Mouse (Mus musculus) MEL (cell line): ENCODE data around the gene Irf3. TPM values are rescaled to one million over a fixed set of nuclear protein-coding genes. Genes with fewer than 3 reads are reported as not detected.
"Not testable (repeated sequence)": the region's sequence is repeated elsewhere in the genome, so short reads cannot be mapped to it uniquely, and the experiment has no call there.

Source experiments
- DNase-seq: peaks from one replicate; pipeline ENCODE4 v3.0.0; 2011; ENCODE audit warnings: low read depth, low spot score
- H3K27ac ChIP-seq: 2 replicates; pipeline ENCODE4 v1.5.1; 2012; ENCODE audit warnings: low read depth, mild to moderate bottlenecking, control low read depth, low read length, moderate library complexity; ENCODE audit not compliant: control insufficient read depth
- H3K27me3 ChIP-seq, 2 experiments: fragments of 150-350 bp in 1 of 2; sonication (generic) in 1 of 2; 2 replicates each; pipeline ENCODE4 v1.6.1; 2012; ENCODE audit warnings: low read length in 2 of 2, mild to moderate bottlenecking in 2 of 2, improper control_type of control experiment in 1 of 2, moderate library complexity in 1 of 2; ENCODE audit not compliant: insufficient read depth in 2 of 2, control insufficient read depth in 1 of 2
- H3K36me3 ChIP-seq, 2 experiments: 2 replicates each; pipeline ENCODE4 v1.6.1; 2012 to 2014; ENCODE audit warnings: low read length in 2 of 2, improper control_type of control experiment in 1 of 2, inconsistent platforms in 1 of 2, mild to moderate bottlenecking in 1 of 2; ENCODE audit not compliant: insufficient read depth in 2 of 2, control insufficient read depth in 1 of 2
- H3K4me1 ChIP-seq, 2 experiments: fragments of 150-350 bp in 1 of 2; sonication (generic) in 1 of 2; 2 replicates each; pipeline ENCODE4 v1.6.1; 2012; ENCODE audit warnings: low read length in 2 of 2, improper control_type of control experiment in 1 of 2, mild to moderate bottlenecking in 1 of 2; ENCODE audit not compliant: insufficient read depth in 2 of 2, control insufficient read depth in 1 of 2
- H3K4me3 ChIP-seq, 2 experiments: fragments of 150-350 bp in 1 of 2; sonication (generic) in 1 of 2; 2 replicates each; pipeline ENCODE4 v1.5.1; 2012; ENCODE audit warnings: low read depth in 2 of 2, low read length in 2 of 2, mild to moderate bottlenecking in 2 of 2, moderate library complexity in 2 of 2, control low read depth in 1 of 2, improper control_type of control experiment in 1 of 2; ENCODE audit not compliant: control insufficient read depth in 1 of 2, insufficient read depth in 1 of 2
- H3K79me2 ChIP-seq: 2 replicates; pipeline ENCODE4 v1.6.1; 2012; ENCODE audit warnings: mild to moderate bottlenecking, low read length, moderate library complexity; ENCODE audit not compliant: control insufficient read depth, poor library complexity, insufficient read depth
- H3K9ac ChIP-seq: 2 replicates; pipeline ENCODE4 v1.6.1; 2012; ENCODE audit warnings: low read depth, mild to moderate bottlenecking, control low read depth, low read length, moderate library complexity; ENCODE audit not compliant: control insufficient read depth, poor library complexity, severe bottlenecking
- H3K9me3 ChIP-seq: fragments of 150-350 bp; sonication (generic); replicated peaks from 2 replicates; pipeline ENCODE4 v1.6.1; 2012; ENCODE audit warnings: mild to moderate bottlenecking, low read length, improper control_type of control experiment, moderate library complexity; ENCODE audit not compliant: insufficient read depth
- BHLHE40 ChIP-seq: IDR thresholded peaks from 2 replicates; pipeline ENCODE4 v1.6.1; 2012; ENCODE audit warnings: low read depth, mild to moderate bottlenecking, inconsistent platforms, low read length, improper control_type of control experiment, borderline replicate concordance
- CHD2 ChIP-seq: IDR thresholded peaks from 2 replicates; pipeline ENCODE4 v1.6.1; 2011; ENCODE audit warnings: low read length, improper control_type of control experiment
- GABPA ChIP-seq: IDR thresholded peaks from 2 replicates; pipeline ENCODE4 v1.6.1; 2012; ENCODE audit warnings: low read depth, mild to moderate bottlenecking, inconsistent platforms, low read length, improper control_type of control experiment, moderate library complexity
- HCFC1 ChIP-seq: IDR thresholded peaks from 2 replicates; pipeline ENCODE4 v1.6.1; 2012; ENCODE audit warnings: low read depth, mild to moderate bottlenecking, inconsistent platforms, low read length, improper control_type of control experiment, moderate library complexity
- JUND ChIP-seq: IDR thresholded peaks from 2 replicates; pipeline ENCODE4 v1.6.1; 2011; ENCODE audit warnings: low read depth, mild to moderate bottlenecking, improper control_type of control experiment, low read length
- MAX ChIP-seq: IDR thresholded peaks from 2 replicates; pipeline ENCODE4 v1.6.1; 2011; ENCODE audit warnings: low read length, improper control_type of control experiment
- MAZ ChIP-seq: IDR thresholded peaks from 2 replicates; pipeline ENCODE4 v1.6.1; 2012; ENCODE audit warnings: low read depth, mild to moderate bottlenecking, inconsistent platforms, low read length, improper control_type of control experiment
- MXI1 ChIP-seq: IDR thresholded peaks from 2 replicates; pipeline ENCODE4 v1.6.1; 2011; ENCODE audit warnings: mild to moderate bottlenecking, low read depth, low read length, improper control_type of control experiment
- MYB ChIP-seq: IDR thresholded peaks from 2 replicates; pipeline ENCODE4 v1.6.1; 2011; ENCODE audit warnings: mild to moderate bottlenecking, low read depth, low read length, improper control_type of control experiment
- NRF1 ChIP-seq: IDR thresholded peaks from 2 replicates; pipeline ENCODE4 v1.6.1; 2014; ENCODE audit warnings: low read depth, mild to moderate bottlenecking, inconsistent platforms, low read length, improper control_type of control experiment, moderate library complexity; ENCODE audit not compliant: poor library complexity, insufficient read depth, severe bottlenecking
- POLR2AphosphoS2 ChIP-seq: IDR thresholded peaks from 2 replicates; pipeline ENCODE4 v1.6.1; 2011; ENCODE audit warnings: low read length, improper control_type of control experiment
- POLR2AphosphoS5 ChIP-seq: IDR thresholded peaks from 2 replicates; pipeline ENCODE4 v1.6.1; 2012; ENCODE audit warnings: low read depth, borderline replicate concordance, mild to moderate bottlenecking, inconsistent platforms, low read length, moderate library complexity, mixed read lengths
- RCOR1 ChIP-seq: IDR thresholded peaks from 2 replicates; pipeline ENCODE4 v1.6.1; 2012; ENCODE audit warnings: low read depth, mild to moderate bottlenecking, inconsistent platforms, low read length, improper control_type of control experiment
- SIN3A ChIP-seq: IDR thresholded peaks from 2 replicates; pipeline ENCODE4 v1.6.1; 2012; ENCODE audit warnings: low read length, improper control_type of control experiment, inconsistent platforms
- SMC3 ChIP-seq: IDR thresholded peaks from 2 replicates; pipeline ENCODE4 v1.6.1; 2011; ENCODE audit warnings: low read depth, low read length, improper control_type of control experiment
- TAL1 ChIP-seq: IDR thresholded peaks from 2 replicates; pipeline ENCODE4 v1.6.1; 2012; ENCODE audit warnings: mild to moderate bottlenecking, inconsistent platforms, low read length, moderate library complexity, mixed read lengths
- TCF12 ChIP-seq: IDR thresholded peaks from 2 replicates; pipeline ENCODE4 v1.6.1; 2014; ENCODE audit warnings: low read depth, mild to moderate bottlenecking, inconsistent platforms, low read length, improper control_type of control experiment, moderate library complexity
- ZC3H11A ChIP-seq: IDR thresholded peaks from 2 replicates; pipeline ENCODE4 v1.6.1; 2012; ENCODE audit warnings: low read depth, mild to moderate bottlenecking, inconsistent platforms, low read length, improper control_type of control experiment
- ZKSCAN1 ChIP-seq: IDR thresholded peaks from 2 replicates; pipeline ENCODE4 v1.6.1; 2012; ENCODE audit warnings: low read depth, mild to moderate bottlenecking, inconsistent platforms, low read length, improper control_type of control experiment, moderate library complexity
- ZMIZ1 ChIP-seq: IDR thresholded peaks from 2 replicates; pipeline ENCODE4 v1.6.1; 2012; ENCODE audit warnings: low read depth, mild to moderate bottlenecking, inconsistent platforms, low read length, improper control_type of control experiment, moderate library complexity
- polyA plus RNA-seq, 2 experiments: library from polyadenylated mRNA; stranded (reverse) in 1 of 2; unstranded in 1 of 2; fragments of >175 nt in 1 of 2; fragments of >200 nt in 1 of 2; gene quantifications; 2 replicates each; pipeline versions ENCODE4 v1.2.1 to v1.2.4; 2012; ENCODE audit warnings: low replicate concordance in 2 of 2, low read depth in 1 of 2; ENCODE audit not compliant: insufficient read length in 2 of 2, insufficient read depth in 1 of 2, missing spikeins in 1 of 2
- total RNA-seq: library from RNA; depleted of rRNA; stranded (reverse); fragments of 300-350 nt; gene quantifications from 2 replicates; pipeline ENCODE4 v1.2.3, GENCODE M21; 2012

The Irf3 gene
- total and polyA plus RNA-seq, 3 experiments: 82.1 to 83.4 TPM; not detected in 1

- H3K9me3 ChIP-seq: no peaks in the 10 kb centered on the region
- H3K4me1 ChIP-seq: peaks cover 0 to 11% of the 10 kb centered on the region in 2 experiments; a peak in 3 of 4 replicates
- peaks cover 5% of the 10 kb centered on the region; the same call in 1 of the 2 replicates for H3K79me2 ChIP-seq
- TF ChIP-seq JUND (no peak), HCFC1 (no peak), SIN3A (no peak), TAL1 (no peak), GABPA (no peak), MXI1 (no peak), MAX (no peak), ZKSCAN1 (no peak), SMC3 (no peak), MYB (no peak), MAZ (no peak), CHD2 (no peak), BHLHE40 (no peak), POLR2AphosphoS2 (no peak), RCOR1 (no peak), NRF1 (no peak), ZMIZ1 (no peak), ZC3H11A (no peak), TCF12 (no peak), POLR2AphosphoS5 (no peak)
- H3K27ac ChIP-seq: no peak overlapping the region
- H3K27me3 ChIP-seq: no peaks in the 10 kb centered on the region
- peaks cover 0 to 9% of the 10 kb centered on the region in 2 experiments; a peak in 2 of 4 replicates for H3K36me3 ChIP-seq
- H3K4me3 ChIP-seq: no peak overlapping the region
- H3K9ac ChIP-seq: no peak overlapping the region
- no peak for DNase-seq
Observed at GRCm38 (mm10) chr7:45020225-45020624, 22.8 kb downstream of the Irf3 start.

GRCm38 (mm10) chr7:45023711-45024110 lies 26.3 kb downstream of the Irf3 start:
- not testable (repeated sequence) for DNase-seq, H3K36me3 ChIP-seq, H3K9me3 ChIP-seq, H3K4me3 ChIP-seq, H3K27ac ChIP-seq, H3K79me2 ChIP-seq, H3K27me3 ChIP-seq, H3K9ac ChIP-seq, H3K4me1 ChIP-seq
